Mouse (Mus musculus) limb, embryonic 14.5 days (tissue): ENCODE measurements around the gene Gjb5. TPM values are rescaled to one million over a fixed set of nuclear protein-coding genes. Genes with fewer than 3 reads are reported as not detected.

Experiments
- ATAC-seq: fragments of 200-750 bp; cut with Nextera tagmentation; 2 replicates; pipeline ENCODE4 v1.8.0; 2017; ENCODE audit warnings: low read depth, moderate number of reproducible peaks, moderate TSS enrichment; ENCODE audit not compliant: low FRiP score
- DNase-seq: peaks from one replicate; pipeline ENCODE4 v3.0.0-alpha.2; 2015; ENCODE audit warnings: low spot score
- H3K27ac ChIP-seq: fragments of 300-500 bp; sonication (generic); replicated peaks from 2 replicates; pipeline ENCODE4 v1.5.1; 2014; ENCODE audit warnings: low read depth, mild to moderate bottlenecking, low read length, moderate library complexity, mixed read lengths
- H3K27me3 ChIP-seq: fragments of 300-500 bp; sonication (generic); 2 replicates; pipeline ENCODE4 v1.6.1; 2014; ENCODE audit warnings: low read length, mixed read lengths; ENCODE audit not compliant: control insufficient read depth, insufficient read depth
- H3K36me3 ChIP-seq: fragments of 300-500 bp; sonication (generic); 2 replicates; pipeline ENCODE4 v1.6.1; 2014; ENCODE audit warnings: mild to moderate bottlenecking, low read length, moderate library complexity, mixed read lengths; ENCODE audit not compliant: control insufficient read depth, insufficient read depth
- H3K4me1 ChIP-seq: fragments of 300-500 bp; sonication (generic); 2 replicates; pipeline ENCODE4 v1.6.1; 2014; ENCODE audit warnings: antibody characterized with exemption, low read length, mixed read lengths; ENCODE audit not compliant: control insufficient read depth, insufficient read depth
- H3K4me2 ChIP-seq: fragments of 300-500 bp; sonication (generic); replicated peaks from 2 replicates; pipeline ENCODE4 v1.6.1; 2014; ENCODE audit warnings: low read depth, mild to moderate bottlenecking, low read length, moderate library complexity; ENCODE audit not compliant: severe bottlenecking
- H3K4me3 ChIP-seq: fragments of 300-500 bp; sonication (generic); replicated peaks from 2 replicates; pipeline ENCODE4 v1.5.1; 2014; ENCODE audit warnings: low read length
- H3K9ac ChIP-seq: fragments of 300-500 bp; sonication (generic); 2 replicates; pipeline ENCODE4 v1.6.1; 2014; ENCODE audit warnings: mild to moderate bottlenecking, low read depth, low read length, moderate library complexity; ENCODE audit not compliant: severe bottlenecking
- H3K9me3 ChIP-seq: fragments of 300-500 bp; sonication (generic); 2 replicates; pipeline ENCODE4 v1.6.1; 2016; ENCODE audit warnings: low read length; ENCODE audit not compliant: control insufficient read depth
- POLR2A ChIP-seq: fragments of 200-500 bp; IDR thresholded peaks from 2 replicates; pipeline ENCODE4 v1.8.0; 2012; ENCODE audit warnings: inconsistent platforms, mild to moderate bottlenecking, moderate library complexity, borderline replicate concordance; ENCODE audit not compliant: insufficient read depth, insufficient read length; ENCODE audit errors: extremely low read depth
- WGBS: fragments of 180-500 bp; shearing (Covaris S2); extraction: QIAGEN DNeasy Blood & Tissue Kit; methylation state at CpG from one replicate; pipeline ENCODE4 v1.1.7; 2014; 5-methylcytosine and 5-hydroxymethylcytosine counted together
- polyA plus RNA-seq, 2 experiments: library from polyadenylated mRNA; depleted of rRNA in 1 of 2; stranded (reverse) in 1 of 2; unstranded in 1 of 2; fragments of >200 nt; fragmentation: Nextera tagmentation in 1 of 2; extraction: Ambion mirVana in 1 of 2; gene quantifications; 2 replicates each; pipeline versions ENCODE4 v1.2.1 to v1.2.3; 2012 to 2014

Gjb5 gene
- polyA plus RNA-seq, 2 experiments: 0.41 to 0.45 TPM

DNA sequence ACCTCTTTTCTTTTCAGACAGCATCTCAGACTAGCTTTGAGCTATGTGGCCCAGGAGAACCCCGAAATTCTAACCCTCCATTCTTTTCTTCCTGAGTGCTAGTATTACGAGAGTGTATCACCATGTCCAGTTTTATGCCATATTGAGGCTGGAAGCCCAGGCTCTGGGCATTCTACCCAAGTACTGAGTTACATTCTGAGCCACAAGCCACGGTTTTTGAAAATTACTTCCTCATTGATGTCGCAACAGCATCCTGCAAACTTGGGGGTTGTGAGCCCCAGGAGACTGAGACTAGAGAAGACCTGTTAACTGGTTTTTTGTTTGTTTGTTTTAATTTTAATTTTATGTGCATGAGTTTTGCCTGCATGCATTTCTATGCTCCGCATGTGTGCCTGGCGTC is 30.2 kb downstream of the Gjb5 start:
- Histone ChIP-seq H3K4me1 (peaks cover 4% of the 10 kb centered on the region; the same call in 1 of the 2 replicates), H3K27me3 (peaks cover 56% of the 10 kb centered on the region), H3K4me3 (no peak overlapping the region), H3K4me2 (no peak overlapping the region), H3K36me3 (no peaks in the 10 kb centered on the region), H3K27ac (no peak overlapping the region), H3K9me3 (no peaks in the 10 kb centered on the region), H3K9ac (no peak overlapping the region)
- WGBS: 51% methylated on average over 6 of the region's 6 CpGs
- ATAC-seq (no peak), DNase-seq (no peak)
- TF ChIP-seq POLR2A: no peak

GRCm38 (mm10) chr4:127327258-127327657 is 30.7 kb downstream of the Gjb5 start:
- Histone ChIP-seq H3K9me3 (no peaks in the 10 kb centered on the region), H3K36me3 (no peaks in the 10 kb centered on the region), H3K4me1 (peaks cover 4% of the 10 kb centered on the region; the same call in 1 of the 2 replicates), H3K27me3 (peaks cover 51% of the 10 kb centered on the region), H3K27ac (no peak overlapping the region), H3K4me3 (no peak overlapping the region), H3K4me2 (no peak overlapping the region), H3K9ac (no peak overlapping the region)
- ATAC-seq (no peak), DNase-seq (no peak)
- TF ChIP-seq POLR2A: no peak
- 51% methylated on average over 7 of the region's 7 CpGs for WGBS

DNA sequence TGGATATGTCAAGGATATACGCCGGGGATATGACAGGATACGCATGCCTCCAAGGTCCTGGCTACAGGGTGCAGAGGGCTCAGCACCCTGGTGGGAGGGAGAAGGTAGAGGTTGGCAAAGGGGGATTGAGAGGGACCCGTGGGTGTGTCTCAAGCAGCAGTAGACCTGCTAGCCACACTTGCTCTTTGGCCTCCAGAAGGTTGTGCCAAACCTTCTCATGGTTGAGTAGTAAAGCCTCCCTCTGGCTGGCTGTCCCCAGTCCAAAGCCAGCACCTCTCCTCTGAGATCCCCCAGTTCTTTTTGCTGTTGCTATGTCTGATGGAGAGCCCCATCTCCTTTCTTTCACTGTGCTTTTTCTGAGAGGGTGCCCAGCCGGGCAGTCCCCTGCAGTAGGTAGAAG is 32.7 kb downstream of the Gjb5 start:
- H3K27me3 ChIP-seq: peaks cover 31% of the 10 kb centered on the region
- no peak for TF ChIP-seq POLR2A
- WGBS: 80% methylated on average over 5 of the region's 5 CpGs

DNA sequence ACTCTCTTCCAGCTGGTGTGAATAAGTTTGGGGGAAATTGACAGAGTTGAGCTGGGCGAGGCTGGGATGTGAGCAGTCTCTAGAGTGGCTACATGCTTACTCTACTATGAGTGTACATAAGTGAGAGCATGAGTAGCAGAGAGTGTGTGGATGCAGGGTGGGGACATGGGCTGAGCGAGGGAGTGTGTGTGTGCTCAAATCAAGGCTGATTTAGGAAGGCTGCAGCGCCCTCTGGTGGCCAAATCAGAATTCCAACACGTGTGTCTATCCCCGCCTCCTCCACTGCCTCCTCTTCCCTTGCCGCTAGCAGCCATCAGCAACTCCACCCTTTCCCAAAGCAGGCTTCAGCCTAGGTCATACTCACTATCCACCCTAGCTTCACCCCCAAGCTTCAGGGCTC is 33.2 kb downstream of the Gjb5 start:
- H3K27ac ChIP-seq: no peak overlapping the region
- DNase-seq (peak; percentile 86), ATAC-seq (peak; percentile 67; the same call in 1 of the 2 replicates)
- H3K4me3 ChIP-seq: no peak overlapping the region
- H3K4me1 ChIP-seq: no peaks in the 10 kb centered on the region
- no peaks in the 10 kb centered on the region for H3K36me3 ChIP-seq
- no peak for TF ChIP-seq POLR2A
- 4% methylated on average over 6 of the region's 6 CpGs for WGBS
- H3K4me2 ChIP-seq: no peak overlapping the region
- no peak overlapping the region for H3K9ac ChIP-seq
- peaks cover 26% of the 10 kb centered on the region for H3K27me3 ChIP-seq
- H3K9me3 ChIP-seq: no peaks in the 10 kb centered on the region

More for the DNA sequence above, 32.7 kb downstream of the Gjb5 start:
- no peak overlapping the region for H3K4me3 ChIP-seq
- H3K9me3 ChIP-seq: no peaks in the 10 kb centered on the region
- DNase-seq (no peak), ATAC-seq (no peak)
- H3K36me3 ChIP-seq: no peaks in the 10 kb centered on the region
- H3K9ac ChIP-seq: no peak overlapping the region
- no peaks in the 10 kb centered on the region for H3K4me1 ChIP-seq
- H3K27ac ChIP-seq: no peak overlapping the region
- H3K4me2 ChIP-seq: no peak overlapping the region

DNA sequence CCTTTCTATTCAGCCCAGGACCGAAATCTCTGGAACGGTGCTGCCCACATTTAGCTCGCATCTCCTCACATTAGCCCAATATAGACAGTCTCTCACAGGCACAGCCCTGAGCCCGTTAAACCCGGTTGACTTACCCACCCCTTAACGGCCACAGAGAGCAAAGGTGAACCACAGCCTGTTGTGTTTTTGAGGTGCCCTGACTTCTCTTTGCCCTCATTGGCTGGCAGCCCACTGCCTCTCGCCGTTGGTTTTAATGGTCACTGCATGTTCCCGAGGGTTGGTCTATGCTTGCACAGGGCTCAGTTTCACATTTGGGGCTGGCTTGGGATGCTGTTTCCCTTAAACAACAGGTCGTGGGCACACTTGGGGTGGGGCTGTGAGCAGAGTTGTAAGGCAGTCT is 33.7 kb downstream of the Gjb5 start:
- H3K9me3 ChIP-seq: no peaks in the 10 kb centered on the region
- H3K27ac ChIP-seq: no peak overlapping the region
- H3K4me2 ChIP-seq: no peak overlapping the region
- no peaks in the 10 kb centered on the region for H3K4me1 ChIP-seq
- no peak overlapping the region for H3K4me3 ChIP-seq
- H3K36me3 ChIP-seq: no peaks in the 10 kb centered on the region
- H3K27me3 ChIP-seq: peaks cover 22% of the 10 kb centered on the region
- WGBS: 66% methylated on average over 10 of the region's 10 CpGs
- no peak for DNase-seq
- H3K9ac ChIP-seq: no peak overlapping the region
- no peak for ATAC-seq
- no peak for TF ChIP-seq POLR2A

DNA sequence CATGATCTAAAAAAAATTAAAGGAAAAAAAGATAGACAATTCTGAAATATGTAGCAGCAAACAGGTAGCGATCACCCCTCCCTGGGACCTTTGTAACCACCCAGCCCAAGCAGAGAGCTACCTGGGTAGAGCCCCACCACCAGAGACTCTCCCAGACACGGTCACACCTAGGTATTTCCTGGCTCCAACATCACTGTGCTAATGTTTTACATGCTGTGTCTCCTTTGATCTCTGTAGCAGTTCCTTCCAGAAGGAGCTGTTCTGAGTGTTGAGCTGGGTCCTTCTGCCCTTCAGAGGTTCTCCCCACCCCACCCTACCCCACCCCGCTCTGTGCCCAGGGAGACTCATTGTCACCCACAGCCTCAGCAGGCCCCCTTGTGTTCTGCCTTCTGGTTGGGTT is 34.3 kb downstream of the Gjb5 start:
- 70% methylated on average over 3 of the region's 3 CpGs for WGBS
- no peaks in the 10 kb centered on the region for H3K9me3 ChIP-seq
- H3K27me3 ChIP-seq: peaks cover 15% of the 10 kb centered on the region
- DNase-seq (no peak), ATAC-seq (no peak)
- H3K36me3 ChIP-seq: no peaks in the 10 kb centered on the region
- no peak for TF ChIP-seq POLR2A
- H3K9ac ChIP-seq: no peak overlapping the region
- H3K4me1 ChIP-seq: no peaks in the 10 kb centered on the region
- H3K4me2 ChIP-seq: no peak overlapping the region
- no peak overlapping the region for H3K27ac ChIP-seq
- no peak overlapping the region for H3K4me3 ChIP-seq
